Mouse (Mus musculus) gastrocnemius, postnatal 25 days (tissue): ENCODE measurements around the gene Sik3. TPM values are rescaled to one million over a fixed set of nuclear protein-coding genes. Genes with fewer than 3 reads are reported as not detected.

Experiments used
- DNase-seq: peaks from one replicate; pipeline ENCODE4 v3.0.0; 2022
- total RNA-seq, 2 experiments: library from RNA; stranded (reverse); gene quantifications; 1 replicate in 1 of 2; 2 replicates in 1 of 2; pipeline ENCODE4 v1.2.3; 2021

Gene Sik3
- total RNA-seq, 2 experiments from 2014 or later: 34.7 to 38.9 TPM

DNA sequence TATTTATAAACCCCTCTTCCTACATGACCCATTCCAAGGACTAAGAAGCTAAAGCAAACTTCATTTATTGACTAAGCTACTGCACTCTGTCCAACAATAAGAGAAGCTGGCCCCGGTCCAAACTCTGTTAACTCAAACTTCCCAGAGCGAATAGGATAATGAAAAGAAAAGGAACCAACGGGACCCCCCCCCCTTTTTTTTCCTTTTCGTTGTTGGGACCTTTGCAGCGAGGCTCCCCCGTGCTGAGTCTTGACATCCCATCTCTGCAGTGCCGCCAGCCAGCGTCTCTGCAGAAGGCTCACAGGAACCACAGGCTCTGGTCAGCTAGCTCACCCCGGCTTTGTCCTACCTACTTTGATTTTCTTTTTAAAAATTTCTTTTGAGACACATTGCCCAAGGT is 3.2 kb downstream of the Sik3 start:
- DNase-seq: no peak

DNA sequence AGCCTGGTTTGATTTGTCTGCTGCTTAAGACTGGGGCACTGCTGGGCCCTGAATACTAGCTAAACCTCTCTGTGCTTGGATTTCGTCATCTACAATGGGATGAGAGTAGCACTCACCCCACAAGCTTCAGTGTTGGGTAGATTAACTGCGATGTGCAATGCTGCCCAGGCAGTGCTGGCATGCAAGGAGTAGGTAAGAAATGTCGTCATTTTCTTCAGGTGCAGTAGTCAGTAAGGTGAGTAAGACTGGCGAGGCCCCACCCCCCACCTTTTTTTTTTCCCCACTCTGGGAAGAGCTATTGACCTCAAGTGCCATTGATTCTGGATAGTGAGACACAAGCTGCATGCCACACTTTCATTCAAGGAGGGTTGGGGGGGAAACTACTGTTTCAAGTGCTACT is 3.8 kb downstream of the Sik3 start:
- DNase-seq: no peak

DNA sequence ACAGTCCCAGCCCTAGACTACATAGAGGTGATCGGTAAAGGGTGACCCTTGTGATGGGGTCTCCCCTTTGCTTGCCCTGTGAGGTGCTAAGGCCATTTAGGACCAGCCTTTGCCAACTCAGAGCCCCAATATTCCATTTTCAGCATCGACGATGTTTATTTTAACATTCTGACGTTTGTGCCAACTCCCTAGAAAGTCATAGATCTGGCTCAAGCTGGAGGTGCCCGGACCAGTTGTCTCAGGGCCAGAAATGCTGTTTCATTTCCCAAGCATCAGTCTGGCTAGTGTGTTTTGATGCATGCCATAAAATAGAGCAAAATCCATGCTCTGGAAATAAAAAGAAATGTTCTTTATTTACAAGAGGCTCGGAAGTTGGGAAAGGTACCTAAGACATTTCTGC is 5.7 kb downstream of the Sik3 start:
- DNase-seq: no peak

DNA sequence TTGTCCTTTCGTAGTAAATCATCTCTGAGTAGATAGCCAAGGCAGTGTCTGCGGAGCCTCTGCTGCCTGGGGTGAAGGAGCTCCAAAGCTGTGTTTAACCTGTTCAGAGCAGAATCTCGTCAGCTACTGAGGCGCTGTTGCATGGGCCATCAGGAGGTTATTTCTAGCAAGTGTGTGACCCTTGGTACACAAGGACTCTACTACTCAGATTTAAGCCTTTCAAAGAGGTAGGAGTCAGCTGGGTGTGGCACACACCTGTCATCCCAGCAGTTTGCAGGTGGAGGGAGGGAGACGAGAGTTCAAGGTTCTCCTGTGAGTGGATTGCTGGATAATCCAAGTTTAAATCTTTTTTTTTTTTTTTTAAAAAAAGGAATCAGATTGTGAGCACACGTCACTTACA is 7.4 kb downstream of the Sik3 start:
- no peak for DNase-seq

DNA sequence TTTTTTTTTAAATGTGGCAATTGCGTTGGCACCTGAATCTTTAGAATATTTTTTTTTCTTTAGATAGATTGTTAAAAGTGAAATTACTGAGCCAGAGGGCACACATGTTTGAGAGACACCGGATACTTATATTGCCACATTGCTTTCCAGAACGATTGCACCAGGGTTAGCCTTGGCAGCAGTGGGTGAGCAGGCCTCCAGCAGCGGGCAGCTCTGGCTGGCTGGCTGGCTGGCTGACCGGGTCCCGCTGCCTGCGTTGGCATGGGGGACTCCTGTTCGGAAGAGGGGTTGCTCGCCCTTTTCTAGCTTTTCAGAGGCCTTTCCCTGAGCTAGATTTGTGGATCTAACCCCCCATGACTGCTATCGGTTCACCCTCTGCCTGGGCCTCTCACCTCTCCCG is 11.0 kb downstream of the Sik3 start:
- DNase-seq: peak; percentile 55

DNA sequence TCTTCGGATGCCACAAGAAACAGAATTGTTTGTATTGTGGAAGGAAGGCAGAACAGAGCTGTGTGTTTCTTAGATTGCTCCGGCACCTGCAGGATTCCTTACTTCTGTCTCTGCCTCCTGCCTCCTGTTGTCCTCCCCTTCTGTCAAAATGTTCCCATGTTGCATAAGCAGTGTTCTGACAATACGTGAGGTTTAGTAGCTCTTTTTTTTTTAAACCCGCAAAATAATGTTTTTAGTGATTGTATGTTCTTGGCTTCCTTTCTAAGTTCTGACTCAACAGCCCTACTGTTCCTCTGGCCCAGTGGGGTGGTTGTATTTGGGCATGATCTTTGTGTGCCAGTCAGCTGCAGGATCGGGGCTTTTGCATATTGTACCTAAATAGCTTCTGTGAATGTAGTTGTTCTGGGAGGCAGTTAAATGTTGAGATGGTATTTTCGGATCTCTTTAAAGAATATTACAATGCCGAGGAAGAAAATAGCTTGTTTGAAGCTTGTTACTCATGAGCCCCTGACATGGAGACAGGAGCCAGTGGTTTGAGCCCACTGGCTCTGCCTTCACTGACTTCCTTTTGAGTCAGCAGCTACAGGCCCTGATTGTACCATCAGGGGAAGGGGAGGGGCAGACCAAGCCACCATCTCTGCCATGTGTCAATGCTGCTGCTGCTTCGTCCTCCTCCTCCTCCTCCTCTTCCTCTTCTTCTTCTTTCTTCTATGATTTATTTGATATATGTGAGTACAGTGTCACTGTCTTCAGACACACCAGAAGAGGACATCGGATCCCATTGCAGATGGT is 13.6 kb downstream of the Sik3 start:
- DNase-seq: no peak

DNA sequence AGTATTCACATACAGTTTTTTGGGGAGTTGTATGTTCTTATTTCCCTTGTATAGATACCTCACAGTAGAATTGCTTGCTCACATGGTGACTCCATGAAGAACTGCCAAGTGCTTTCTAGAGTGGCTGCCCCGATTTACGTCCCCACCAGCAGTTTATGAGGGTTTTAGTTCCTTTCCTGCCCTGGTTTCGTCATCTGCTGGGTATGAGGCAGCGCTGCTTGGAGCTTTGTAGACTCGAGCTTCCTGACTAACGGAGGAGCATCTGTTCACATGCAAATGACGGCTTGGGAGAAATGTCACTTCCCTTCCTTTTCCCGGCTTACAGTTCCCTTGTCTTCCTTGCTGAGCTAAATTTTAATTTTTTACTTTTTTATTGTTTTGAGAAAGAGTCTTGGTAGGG is 15.4 kb downstream of the Sik3 start:
- DNase-seq: no peak

DNA sequence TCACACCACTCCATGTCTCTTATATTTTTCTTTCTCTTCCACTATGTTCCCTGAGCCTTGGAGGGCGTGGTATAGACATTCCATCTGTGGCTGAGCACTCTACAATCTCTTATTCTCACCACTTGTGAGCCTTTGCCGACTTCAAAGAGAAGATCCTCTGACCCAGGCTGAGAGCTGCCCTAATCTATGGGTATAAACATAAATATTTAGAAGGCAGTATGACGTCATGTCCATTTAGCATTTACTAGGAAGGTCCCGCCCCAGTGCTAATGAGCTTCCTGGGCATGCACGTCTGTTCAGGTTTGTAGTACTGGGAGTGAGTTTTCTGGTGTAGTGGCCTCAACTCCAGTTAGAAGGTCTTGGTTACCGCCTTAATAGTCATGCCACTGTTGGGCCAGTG is 16.9 kb downstream of the Sik3 start:
- DNase-seq: no peak

DNA sequence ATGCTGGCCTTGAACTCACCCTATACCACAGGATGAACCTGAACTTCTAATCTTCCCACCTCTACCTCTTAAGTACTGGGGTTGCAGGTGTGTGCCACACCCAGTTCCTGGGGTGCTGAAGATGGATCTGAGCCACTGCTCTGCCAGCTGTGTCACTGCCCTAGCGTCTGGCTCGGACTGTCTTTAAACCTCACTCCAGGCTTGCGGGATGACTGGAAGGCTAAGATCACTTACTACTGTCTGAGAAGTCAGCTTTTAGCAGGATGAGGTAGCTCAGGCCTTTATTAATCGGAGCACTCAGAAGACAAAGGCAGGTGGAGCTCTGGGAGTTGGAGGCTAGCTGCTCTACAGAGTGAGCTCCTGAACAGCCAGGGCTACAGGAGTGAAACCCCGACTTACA is 17.6 kb downstream of the Sik3 start:
- no peak for DNase-seq

DNA sequence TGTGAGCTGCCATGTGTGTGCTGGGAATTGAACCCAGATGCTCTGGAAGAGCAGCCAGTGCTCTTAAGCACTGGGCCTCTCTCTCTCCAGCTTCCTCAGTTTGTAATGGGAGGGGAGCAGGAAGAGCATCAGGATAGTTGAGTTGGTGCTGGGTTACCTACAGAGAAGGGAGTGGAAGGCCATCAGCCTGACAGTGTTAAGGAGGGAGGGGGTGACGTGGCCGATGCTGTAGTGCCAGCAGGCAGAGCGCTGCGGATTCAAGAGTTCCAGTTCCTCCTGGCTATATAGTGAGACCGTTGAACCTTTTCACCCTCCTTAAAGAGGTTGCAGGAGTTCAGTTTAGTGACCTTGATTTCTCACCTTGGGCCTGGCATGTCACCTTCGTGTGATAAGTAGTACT is 18.3 kb downstream of the Sik3 start:
- DNase-seq: no peak

DNA sequence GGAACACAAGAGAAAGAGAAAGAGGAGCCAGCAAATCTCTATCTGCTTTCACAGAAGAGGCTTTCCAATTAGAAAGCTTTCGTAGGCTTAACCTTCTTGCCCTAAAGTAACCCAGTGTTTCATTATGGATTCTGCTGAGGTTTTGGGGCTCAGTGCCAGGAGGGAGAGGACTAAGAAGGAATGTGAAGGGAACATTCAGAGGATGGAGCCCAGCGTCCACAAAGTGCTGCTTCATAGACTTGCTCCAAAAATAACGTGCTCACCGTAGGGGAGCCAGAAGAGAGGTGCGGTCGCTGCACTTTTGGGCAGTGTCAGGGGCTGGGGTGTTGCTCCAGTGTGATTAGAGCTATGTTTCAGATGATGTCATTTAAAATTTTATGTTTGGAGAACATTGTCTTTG is 19.6 kb downstream of the Sik3 start:
- DNase-seq: peak; percentile 65

DNA sequence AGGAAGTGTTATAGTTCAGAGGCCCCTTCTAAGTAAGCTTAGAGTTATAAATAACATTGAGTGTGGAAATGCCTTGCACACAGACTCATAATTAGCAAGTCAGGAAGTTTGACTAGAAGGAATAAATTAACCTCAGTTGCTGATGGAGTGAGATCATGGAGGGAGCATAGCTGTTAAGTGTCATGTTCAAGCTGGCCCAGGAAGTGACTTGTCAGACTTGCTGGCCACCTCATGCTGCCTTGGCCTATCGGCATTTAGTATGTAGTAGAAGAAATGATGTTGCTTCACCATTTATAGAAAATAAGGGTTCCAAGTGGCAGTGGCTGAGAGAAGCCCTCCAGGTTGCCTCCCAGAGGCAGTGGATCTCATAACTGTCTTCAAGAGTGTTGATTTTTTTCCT is 20.4 kb downstream of the Sik3 start:
- no peak for DNase-seq

DNA sequence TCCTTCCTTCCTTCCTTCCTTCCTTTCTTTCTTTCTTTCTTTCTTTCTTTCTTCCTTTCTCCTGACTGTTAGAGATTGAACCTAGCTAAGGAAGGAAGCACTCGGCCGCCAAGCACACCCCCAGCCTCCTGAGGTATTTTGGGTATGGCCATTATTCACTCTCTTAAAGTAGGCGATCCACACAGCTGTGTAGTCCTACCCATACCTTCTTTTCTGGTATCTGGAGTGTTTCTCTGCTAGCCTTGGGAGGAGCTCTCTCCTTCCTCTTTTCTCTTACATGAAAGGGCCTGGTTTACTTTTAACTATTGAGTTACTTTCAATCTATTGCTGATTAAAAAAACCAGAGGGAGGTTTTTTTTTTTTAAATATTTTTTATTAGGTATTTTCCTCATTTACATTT is 21.2 kb downstream of the Sik3 start:
- DNase-seq: no peak

DNA sequence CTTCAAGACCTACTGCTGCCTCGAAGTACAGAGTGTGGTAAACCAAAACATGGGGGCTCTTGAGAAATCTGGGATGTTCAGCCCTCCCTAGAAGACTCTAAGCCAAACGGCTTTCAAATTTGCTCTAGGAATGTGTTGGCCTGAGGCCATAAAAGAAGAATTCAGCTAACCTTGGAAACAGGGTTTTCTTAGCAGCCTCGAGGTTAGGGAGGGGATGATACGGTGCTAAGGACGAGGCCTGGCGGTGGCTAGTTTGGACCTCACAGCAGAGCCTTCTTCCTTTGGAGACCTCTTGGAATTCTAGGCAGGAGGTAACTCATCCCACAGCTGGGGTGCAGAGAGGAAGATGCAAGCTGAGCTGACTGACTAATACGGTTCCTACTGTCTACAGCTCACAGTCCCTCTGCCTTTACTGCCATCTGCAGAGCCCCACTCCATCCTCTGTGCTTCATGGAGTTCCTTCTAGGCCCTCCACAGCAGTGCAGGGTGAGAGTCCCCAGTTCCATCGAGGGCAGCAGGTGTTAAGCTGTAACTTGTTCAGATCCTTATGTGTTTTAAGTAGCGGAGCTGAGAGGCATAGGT is 22.8 kb downstream of the Sik3 start:
- no peak for DNase-seq

DNA sequence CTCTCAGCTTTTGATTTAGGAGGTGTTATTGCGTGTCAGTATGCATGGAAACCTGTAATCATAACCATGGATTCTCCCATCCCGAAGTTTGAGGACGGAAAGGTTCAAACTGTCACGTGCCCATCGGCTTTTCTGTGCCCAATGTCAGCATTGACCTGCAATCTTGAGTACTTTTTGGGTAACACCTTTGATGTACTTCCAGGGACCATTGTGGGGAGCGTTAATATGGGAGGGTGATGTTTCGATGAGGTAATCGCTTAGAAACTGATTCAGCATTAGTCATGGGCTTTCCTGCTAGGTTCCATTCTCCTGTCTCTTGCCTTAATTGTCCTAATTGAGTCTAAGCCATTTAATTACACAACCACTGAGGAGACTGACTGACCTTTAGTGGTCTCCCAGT is 24.3 kb downstream of the Sik3 start:
- no peak for DNase-seq

DNA sequence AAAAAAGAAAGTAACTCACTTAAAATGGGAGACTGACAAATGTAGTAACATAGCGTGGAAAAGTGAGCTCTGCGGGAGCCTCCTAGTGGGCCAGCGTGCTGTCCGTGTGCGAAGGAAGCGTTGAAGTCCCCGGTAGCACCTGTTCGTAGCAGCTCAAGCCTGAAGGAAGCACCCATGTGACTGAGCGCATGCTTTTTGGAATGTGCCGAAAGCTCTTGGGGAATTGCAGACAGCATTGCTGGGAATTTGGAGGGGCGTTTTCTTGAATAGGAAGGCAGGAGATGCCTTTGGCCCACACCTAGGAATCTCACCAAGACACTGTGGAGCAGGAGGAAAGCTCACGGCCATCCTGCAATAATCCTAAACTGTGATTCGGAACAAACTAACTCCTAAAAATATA is 26.2 kb downstream of the Sik3 start:
- DNase-seq: no peak

DNA sequence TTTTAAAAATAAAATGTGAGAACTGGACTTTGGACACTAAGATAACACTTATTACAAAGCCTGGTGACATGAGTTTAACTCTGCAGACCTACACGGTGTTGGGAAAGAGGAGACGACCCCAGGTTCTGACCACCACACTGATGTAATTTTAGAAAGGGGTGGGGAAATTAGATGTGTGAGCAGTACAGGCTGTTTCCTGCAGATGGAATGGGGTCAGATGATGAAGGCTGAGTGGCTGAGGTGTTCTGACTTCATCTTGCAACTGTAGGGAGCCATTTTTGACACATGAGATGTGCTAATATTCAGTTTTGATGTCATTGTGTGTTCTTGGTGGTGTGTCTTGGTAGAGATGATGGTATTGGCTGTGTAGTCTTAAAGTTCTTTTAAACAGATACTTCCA is 28.6 kb downstream of the Sik3 start:
- DNase-seq: no peak

DNA sequence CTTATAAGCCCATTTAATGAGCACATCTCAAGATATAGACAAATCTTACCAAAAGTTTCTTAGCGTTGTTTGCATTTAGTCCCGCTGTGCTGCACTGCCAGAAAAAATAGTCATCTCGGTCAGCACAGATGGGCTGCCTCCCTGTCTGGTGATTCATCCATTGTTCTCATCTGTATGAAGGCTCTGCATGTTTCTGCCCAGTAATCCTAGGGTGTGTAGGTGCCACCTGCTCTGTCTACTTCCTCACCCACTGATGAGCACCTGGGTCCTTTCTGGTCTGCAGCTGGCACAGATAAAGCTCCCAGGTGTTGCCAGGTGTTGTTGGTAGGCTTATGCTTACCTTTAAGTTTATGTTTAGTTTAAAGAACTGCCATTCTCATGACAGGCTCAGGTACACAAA is 29.8 kb downstream of the Sik3 start:
- DNase-seq: no peak

DNA sequence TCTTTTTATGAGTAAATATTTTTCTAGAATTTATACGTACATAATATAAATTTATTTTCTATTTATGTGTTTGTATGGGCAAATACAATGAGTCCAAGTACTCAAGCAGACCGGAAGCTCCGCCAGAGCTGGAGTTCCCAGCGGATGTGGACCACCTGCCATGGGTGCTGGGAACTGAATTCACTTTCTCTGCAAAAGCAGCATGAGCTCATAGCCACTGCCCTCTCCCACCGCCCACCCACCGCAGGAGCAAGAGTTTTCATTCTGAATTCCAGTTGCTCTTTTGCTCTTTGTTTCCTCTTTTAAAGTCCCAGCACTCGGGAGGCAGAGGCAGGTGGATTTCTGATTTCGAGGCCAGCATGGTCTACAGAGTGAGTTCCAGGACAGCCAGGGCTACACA is 31.0 kb downstream of the Sik3 start:
- DNase-seq: no peak

DNA sequence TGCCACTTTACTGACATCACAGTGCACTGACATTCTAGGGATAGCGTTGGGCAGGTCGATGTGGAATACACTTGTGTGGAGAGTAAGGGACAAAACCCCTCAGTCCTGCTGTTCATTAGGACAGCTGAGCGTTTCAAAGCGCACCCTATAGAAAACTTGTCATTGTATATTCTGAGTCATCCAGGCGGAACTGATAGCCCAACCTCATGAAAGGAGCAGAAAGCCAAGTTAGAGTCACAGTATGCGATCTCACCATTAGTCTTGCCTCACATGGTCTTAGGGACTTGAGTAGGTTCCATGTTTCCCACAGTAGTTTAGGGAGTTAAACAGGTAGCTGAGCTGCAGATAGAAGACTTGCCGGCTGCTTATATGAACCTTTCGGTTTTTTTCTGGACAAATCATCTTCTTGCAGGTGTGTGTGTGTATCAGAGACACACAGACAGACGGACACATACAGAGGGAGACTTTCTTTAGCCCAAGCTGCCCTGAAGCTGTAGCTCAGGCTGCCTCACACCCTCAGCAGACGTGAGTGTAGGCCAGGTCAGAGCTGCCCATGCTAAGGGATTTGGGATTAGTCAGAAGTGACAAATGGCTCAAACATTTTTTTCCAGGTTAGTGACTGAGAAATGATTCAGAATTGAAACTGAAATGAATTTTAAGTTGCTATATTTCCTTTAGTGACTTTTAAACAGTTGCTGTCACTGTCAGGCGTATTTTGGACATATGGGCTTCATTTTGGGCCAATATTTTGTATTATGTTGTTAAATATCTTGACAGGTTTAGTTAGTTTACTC is 34.3 kb downstream of the Sik3 start:
- DNase-seq: no peak

DNA sequence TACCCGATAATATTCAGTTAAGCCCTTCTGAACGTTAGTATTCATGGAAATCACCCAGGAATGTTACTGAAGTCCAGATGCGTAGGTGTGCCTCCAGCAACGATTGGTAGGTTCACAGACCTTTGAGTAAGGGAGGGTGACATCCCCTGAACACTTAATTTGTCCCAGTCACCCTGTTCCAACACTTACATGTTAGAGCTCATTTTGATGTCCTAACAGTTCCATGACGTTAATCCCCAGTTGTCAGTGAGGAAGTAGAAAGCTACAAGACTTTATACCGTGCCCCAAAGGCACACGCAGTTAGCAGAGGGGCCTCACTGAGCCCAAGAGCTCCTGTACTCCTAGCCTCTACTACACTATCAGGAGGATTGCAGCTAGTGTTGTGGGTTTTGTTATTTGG is 36.9 kb downstream of the Sik3 start:
- no peak for DNase-seq

DNA sequence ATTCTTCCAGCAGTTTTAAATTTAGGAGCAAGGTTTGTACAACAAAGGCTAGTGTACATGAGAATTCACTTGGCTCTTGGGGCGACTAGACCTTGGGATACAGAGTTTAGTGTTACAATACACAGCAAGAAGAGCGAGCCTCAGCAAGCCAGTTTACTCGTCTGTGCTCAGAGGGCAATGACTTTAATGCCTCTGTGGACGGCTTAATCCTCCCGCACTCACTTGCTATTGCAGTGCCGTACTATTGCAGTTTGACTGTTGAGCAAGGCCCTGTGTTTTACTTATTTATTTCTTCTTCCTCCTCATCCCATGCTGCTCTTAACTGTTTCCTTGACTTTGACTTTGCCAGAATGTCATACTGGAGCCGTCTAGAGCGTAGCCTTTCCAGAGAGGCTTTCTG is 37.6 kb downstream of the Sik3 start:
- no peak for DNase-seq

DNA sequence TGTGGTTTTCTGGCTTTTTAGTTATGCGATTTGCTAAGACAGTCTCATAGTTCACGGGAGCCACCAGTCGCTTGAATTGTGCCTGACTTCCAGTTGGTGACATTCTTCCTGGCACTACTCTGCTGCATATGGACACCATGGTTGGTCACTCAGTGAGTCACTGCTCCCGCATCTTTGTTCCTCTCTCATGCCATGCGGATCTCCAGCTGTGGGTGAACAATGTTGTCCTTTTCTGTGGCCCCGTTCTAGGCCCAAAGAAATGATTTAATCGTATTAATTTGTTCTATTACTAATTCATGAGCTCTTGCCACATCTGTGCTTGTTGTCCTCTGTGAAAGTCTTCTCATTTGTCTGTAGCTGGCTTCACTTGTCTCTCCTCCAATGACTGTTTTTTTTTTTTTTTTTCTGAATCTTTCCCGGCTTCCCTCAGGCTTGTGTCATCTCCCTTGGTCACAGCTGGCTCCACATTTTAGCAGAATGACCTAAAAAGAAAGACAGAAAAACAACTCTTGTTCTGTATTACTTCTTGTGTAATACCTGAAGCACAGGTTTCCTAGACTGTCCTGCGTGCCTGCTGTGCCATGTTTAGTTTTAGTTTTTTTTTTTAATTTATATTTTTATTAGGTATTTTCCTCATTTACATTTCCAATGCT is 40.5 kb downstream of the Sik3 start:
- DNase-seq: no peak
